Mouse (Mus musculus) forebrain, postnatal 0 days (tissue): Measurements from ENCODE around the gene Stk4. TPM values are rescaled to one million over a fixed set of nuclear protein-coding genes. Genes with fewer than 3 reads are reported as not detected.
A peak's percentile ranks its signal among the peaks of the same experiment; 100 is the strongest.

Experiments used
- ATAC-seq: fragments of 200-750 bp; cut with Nextera tagmentation; 2 replicates; pipeline ENCODE4 v1.8.0; 2017; ENCODE audit warnings: mild to moderate bottlenecking, moderate library complexity
- DNase-seq: peaks from one replicate; pipeline ENCODE4 v3.0.0-alpha.2; 2015
- H3K27ac ChIP-seq: fragments of 300-500 bp; sonication (generic); 2 replicates; pipeline ENCODE4 v1.5.1; 2014; ENCODE audit warnings: low read depth, mild to moderate bottlenecking, antibody characterized with exemption, low read length, moderate library complexity, mixed read lengths
- H3K27me3 ChIP-seq: fragments of 300-500 bp; sonication (generic); 2 replicates; pipeline ENCODE4 v1.6.1; 2014; ENCODE audit warnings: mild to moderate bottlenecking, low read length, mixed read lengths; ENCODE audit not compliant: insufficient read depth
- H3K36me3 ChIP-seq: fragments of 300-500 bp; sonication (generic); 2 replicates; pipeline ENCODE4 v1.6.1; 2014; ENCODE audit warnings: mild to moderate bottlenecking, moderate library complexity; ENCODE audit not compliant: insufficient read depth
- H3K4me1 ChIP-seq: fragments of 300-500 bp; sonication (generic); 2 replicates; pipeline ENCODE4 v1.6.1; 2014; ENCODE audit warnings: antibody characterized with exemption; ENCODE audit not compliant: insufficient read depth
- H3K4me2 ChIP-seq: fragments of 300-500 bp; sonication (generic); 2 replicates; pipeline ENCODE4 v1.6.1; 2014; ENCODE audit warnings: low read depth, mild to moderate bottlenecking, moderate library complexity
- H3K4me3 ChIP-seq: fragments of 300-500 bp; sonication (generic); 2 replicates; pipeline ENCODE4 v1.5.1; 2014; ENCODE audit warnings: low read depth, low read length, mixed read lengths
- H3K9ac ChIP-seq: fragments of 300-500 bp; sonication (generic); 2 replicates; pipeline ENCODE4 v1.6.1; 2014; ENCODE audit warnings: mild to moderate bottlenecking
- H3K9me3 ChIP-seq: fragments of 300-500 bp; sonication (generic); 2 replicates; pipeline ENCODE4 v1.6.1; 2016; ENCODE audit warnings: low read length
- CTCF ChIP-seq: sonication (generic); IDR thresholded peaks from 2 replicates; pipeline ENCODE4 v1.5.1; 2016; ENCODE audit warnings: antibody characterized with exemption, control low read depth, low read depth
- WGBS: fragments of 180-500 bp; shearing (Covaris S2); extraction: QIAGEN DNeasy Blood & Tissue Kit; methylation state at CpG from one replicate; pipeline ENCODE4 v1.1.7; 2014; 5-methylcytosine and 5-hydroxymethylcytosine counted together
- polyA plus RNA-seq: library from polyadenylated mRNA; unstranded; fragments of >200 nt; fragmentation: Nextera tagmentation; extraction: Ambion mirVana; gene quantifications from 2 replicates; pipeline ENCODE4 v1.2.1, GENCODE M21; 2015
- total RNA-seq: library from RNA; depleted of rRNA; stranded (reverse); fragments of >200 nt; gene quantifications from 2 replicates; pipeline ENCODE4 v1.2.3, GENCODE M21; 2014

The Stk4 gene
- total and polyA plus RNA-seq, 2 experiments from 2014 or later = 19.3 to 36.1 TPM

DNA sequence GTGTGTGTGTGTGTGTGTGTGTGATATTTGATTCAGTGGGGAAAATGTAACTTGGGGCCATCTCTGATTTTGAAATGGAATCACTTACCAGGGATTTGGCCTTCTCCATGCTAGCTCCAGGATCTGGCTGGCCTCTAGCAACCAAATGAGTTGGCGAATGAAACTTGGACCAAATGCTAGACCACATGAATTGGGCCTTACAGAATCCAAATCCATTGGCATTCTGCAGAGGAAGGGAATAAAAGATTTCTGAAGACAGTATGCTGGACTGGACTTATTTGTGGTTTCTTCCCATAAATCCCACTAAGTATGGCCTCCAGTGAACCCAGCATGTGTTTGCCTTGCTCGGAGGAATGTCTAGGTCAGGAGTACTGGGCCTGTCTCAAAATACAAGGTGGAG, 88.7 kb downstream of the Stk4 start:
- Histone ChIP-seq H3K27me3 (no peaks in the 10 kb centered on the region), H3K27ac (no peak overlapping the region), H3K4me3 (no peak overlapping the region), H3K9me3 (no peaks in the 10 kb centered on the region), H3K4me2 (no peak overlapping the region), H3K36me3 (peaks cover 18% of the 10 kb centered on the region), H3K4me1 (no peaks in the 10 kb centered on the region), H3K9ac (no peak overlapping the region)
- TF ChIP-seq CTCF = no peak
- no peak for ATAC-seq
- 83% methylated on average over 2 of the region's 2 CpGs for WGBS
- no peak for DNase-seq

DNA sequence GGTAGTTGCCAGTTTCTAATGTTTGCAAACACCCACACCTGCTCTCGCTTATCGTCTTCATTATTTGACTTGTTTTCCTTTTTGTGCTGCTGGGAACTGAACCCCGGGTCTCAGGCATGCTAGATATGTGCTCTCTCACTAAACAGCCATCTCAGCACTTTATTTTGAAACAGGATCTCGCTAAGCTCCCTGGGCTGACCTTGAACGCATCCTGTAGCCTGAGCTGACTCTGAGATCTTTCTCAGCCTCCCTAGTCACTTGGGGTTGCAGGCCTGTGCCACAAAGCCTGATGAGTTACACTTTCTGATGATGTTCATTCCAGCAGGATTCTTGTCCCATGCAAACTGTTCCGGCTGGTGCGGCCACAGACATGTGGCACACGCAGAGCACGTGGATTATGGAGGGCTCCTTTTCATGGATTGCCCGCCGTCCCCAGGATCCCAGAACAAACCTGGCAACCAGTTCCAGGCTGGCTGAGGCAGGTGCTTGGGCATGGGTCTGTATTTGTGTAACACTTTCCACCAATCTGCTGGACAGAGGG, 91.5 kb downstream of the Stk4 start:
- no peak for ATAC-seq
- DNase-seq = no peak
- H3K9me3 ChIP-seq = no peaks in the 10 kb centered on the region
- H3K9ac ChIP-seq = no peak overlapping the region
- 86% methylated on average over 11 of the region's 11 CpGs for WGBS
- no peaks in the 10 kb centered on the region for H3K4me1 ChIP-seq
- no peaks in the 10 kb centered on the region for H3K27me3 ChIP-seq
- no peak overlapping the region for H3K27ac ChIP-seq
- H3K4me2 ChIP-seq = no peak overlapping the region
- no peak overlapping the region for H3K4me3 ChIP-seq
- TF ChIP-seq CTCF = no peak
- H3K36me3 ChIP-seq = 0 out of 2 replicates have a peak, but pooled peaks cover 6% of the 10 kb centered on the region

DNA sequence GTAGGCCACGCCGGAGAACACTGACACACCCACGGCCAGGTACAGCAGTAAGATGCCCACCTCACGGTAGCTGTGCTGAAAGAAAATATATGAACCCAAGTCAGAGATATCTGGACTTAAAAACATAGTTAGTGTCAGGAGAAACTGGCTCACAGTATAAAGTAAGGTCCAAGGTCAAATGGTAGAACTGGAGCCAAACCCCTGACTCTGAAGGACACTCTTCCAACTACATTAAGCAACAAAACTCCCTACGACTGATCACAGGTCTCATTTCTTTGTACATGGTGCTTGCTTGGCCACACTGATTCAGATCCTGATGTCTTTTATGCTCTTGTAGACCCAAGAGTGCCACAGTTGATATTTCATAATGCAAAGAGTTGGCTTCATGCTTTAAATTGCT, 94.8 kb downstream of the Stk4 start:
- Histone ChIP-seq H3K36me3 (no peaks in the 10 kb centered on the region), H3K27me3 (peaks cover 28% of the 10 kb centered on the region), H3K4me2 (no peak overlapping the region), H3K9ac (no peak overlapping the region), H3K9me3 (no peaks in the 10 kb centered on the region), H3K27ac (no peak overlapping the region), H3K4me1 (no peaks in the 10 kb centered on the region), H3K4me3 (no peak overlapping the region)
- WGBS = 95% methylated on average over 5 of the region's 5 CpGs
- TF ChIP-seq CTCF = no peak
- DNase-seq (no peak), ATAC-seq (no peak)

DNA sequence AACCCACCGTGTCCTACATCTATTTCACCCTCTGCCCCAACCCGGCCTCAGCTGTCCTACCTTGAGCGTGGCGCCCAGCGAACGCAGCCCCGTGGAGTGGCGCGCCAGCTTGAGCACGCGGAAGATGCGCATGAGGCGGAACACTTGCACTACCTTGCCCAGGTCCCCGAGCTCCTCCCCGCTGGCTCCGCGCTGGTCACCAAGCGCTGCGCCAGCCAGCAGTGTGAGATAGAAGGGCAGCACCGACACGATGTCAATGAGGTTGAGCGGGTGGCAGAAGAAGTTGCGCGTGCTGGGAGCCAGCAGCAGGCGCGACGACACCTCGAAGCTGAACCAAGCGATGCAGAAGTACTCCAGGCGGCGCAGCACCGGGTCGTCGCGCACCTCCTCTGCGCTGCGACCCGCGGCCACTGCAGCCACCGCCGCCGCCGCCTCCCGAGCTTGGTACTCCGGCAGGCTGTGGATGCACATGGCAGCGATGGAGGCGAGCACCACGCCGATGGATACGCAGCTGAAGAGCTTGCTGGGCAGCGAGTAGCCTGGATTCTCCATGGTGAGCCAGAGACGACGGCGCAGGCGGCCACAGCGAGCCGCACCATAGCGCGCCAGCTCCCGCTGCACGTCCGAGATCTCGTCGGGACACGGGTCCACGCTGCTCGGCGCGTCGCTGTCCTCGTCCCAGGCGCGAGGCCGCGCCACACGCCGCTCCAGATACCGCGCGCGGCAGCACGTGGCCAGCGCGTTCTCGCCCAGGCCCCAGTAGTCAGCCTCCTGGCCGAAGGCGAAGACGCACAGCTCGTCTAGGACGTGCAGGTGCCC, 97.8 kb downstream of the Stk4 start:
- 15% methylated on average over 90 of the region's 90 CpGs for WGBS
- TF ChIP-seq CTCF = peak; percentile 3; the same call in 1 of the 2 replicates
- H3K4me3 ChIP-seq = peak overlapping the region; percentile 42

DNA sequence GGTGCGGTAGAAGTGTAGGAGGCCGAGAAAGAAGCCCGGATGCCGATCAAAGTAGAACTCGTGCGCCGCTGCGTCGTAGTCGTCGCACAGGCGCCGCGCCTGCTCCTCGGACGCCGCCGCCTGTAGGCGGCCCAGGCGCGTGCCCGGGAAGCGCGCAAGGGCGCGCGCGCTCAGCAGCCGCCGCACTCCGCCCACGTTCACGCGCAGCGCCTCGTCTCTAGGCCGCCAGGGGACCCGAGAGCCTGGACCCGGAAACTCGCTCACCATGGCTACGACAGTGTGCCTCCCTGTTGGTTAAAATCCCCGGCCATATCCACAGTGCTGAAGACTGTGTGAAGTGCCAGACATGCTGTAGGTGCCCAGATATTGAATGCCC, 98.4 kb downstream of the Stk4 start:
- WGBS = 15% methylated on average over 42 of the region's 42 CpGs
- ATAC-seq = peak; percentile 83
- H3K9ac ChIP-seq = peak overlapping the region; percentile 55

More for the DNA sequence above, 97.8 kb downstream of the Stk4 start:
- Histone ChIP-seq H3K4me1 (peaks cover 9% of the 10 kb centered on the region; the same call in 1 of the 2 replicates), H3K27me3 (peaks cover 49% of the 10 kb centered on the region), H3K4me2 (peak overlapping the region; percentile 62), H3K27ac (no peak overlapping the region), H3K9ac (peak overlapping the region; percentile 55), H3K9me3 (no peaks in the 10 kb centered on the region), H3K36me3 (no peaks in the 10 kb centered on the region)
- DNase-seq (peak; percentile 50), ATAC-seq (peak; percentile 88)

DNA sequence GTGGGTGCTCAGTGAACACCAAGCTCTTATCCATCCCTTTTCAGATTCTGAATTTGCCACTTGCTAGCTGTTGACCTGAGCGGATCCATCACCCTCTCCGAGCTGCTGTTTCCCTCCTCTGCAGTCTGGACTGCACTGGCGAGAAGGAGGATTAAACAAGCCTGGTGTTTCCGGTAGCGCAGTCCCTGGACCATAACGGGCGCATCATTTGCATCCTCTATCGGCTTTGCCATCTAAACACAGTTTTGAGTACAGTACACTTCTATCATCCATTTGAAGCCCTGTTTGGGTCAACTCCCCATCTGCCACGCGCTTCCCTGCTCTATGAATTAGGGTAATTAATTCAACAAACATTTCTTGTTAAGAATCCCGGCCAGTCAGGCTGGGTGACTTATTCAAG, 100.2 kb downstream of the Stk4 start:
- Histone ChIP-seq H3K27ac (no peak overlapping the region), H3K9me3 (no peaks in the 10 kb centered on the region), H3K36me3 (no peaks in the 10 kb centered on the region), H3K4me3 (peak overlapping the region; percentile 31), H3K27me3 (peaks cover 49% of the 10 kb centered on the region), H3K9ac (no peak overlapping the region), H3K4me2 (peak overlapping the region; percentile 61), H3K4me1 (peaks cover 9% of the 10 kb centered on the region; the same call in 1 of the 2 replicates)
- 4% methylated on average over 11 of the region's 11 CpGs for WGBS
- ATAC-seq (no peak), DNase-seq (no peak)
- no peak for TF ChIP-seq CTCF

More for the DNA sequence above, 98.4 kb downstream of the Stk4 start:
- H3K4me3 ChIP-seq = peak overlapping the region; percentile 42
- no peaks in the 10 kb centered on the region for H3K36me3 ChIP-seq
- peak; percentile 85 for DNase-seq
- H3K9me3 ChIP-seq = no peaks in the 10 kb centered on the region
- H3K27ac ChIP-seq = no peak overlapping the region
- peak overlapping the region; percentile 62 for H3K4me2 ChIP-seq
- H3K4me1 ChIP-seq = peaks cover 9% of the 10 kb centered on the region; the same call in 1 of the 2 replicates
- TF ChIP-seq CTCF = peak; percentile 43
- peaks cover 49% of the 10 kb centered on the region for H3K27me3 ChIP-seq

DNA sequence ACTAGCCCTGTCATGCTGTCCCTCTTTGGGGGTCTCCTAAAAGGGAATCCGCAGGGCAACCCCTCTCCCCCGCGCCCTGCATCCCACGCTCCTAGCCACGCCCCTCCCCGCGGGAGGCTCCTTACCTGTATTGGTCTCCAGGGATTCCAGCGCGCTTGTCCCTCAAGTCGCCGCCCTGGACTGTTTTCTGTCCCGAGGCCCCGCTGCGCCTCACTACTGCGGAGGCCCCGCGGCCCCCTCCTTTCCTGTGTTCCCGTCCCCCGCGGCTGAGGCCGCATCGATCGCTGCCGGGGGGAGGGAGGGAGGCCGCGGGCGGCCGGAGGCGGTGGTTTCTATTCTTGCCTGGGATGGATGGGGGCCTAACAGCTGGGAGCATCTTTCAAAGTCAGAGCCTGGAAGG, 100.8 kb downstream of the Stk4 start, which contains the start of gene Kcns1:
Gene Kcns1 (minus strand): TSS at position 212 of the 400 bp plus-strand sequence.
- Histone ChIP-seq H3K4me1 (peaks cover 9% of the 10 kb centered on the region; the same call in 1 of the 2 replicates), H3K9ac (peak within 1 kb of the TSS; percentile 39; the same call in 1 of the 2 replicates), H3K36me3 (no peaks in the 10 kb centered on the region), H3K4me3 (peak within 1 kb of the TSS; percentile 31), H3K9me3 (no peaks in the 10 kb centered on the region), H3K4me2 (peak within 1 kb of the TSS; percentile 61), H3K27ac (no peak within 1 kb of the TSS), H3K27me3 (peaks cover 49% of the 10 kb centered on the region)
- ATAC-seq (no peak), DNase-seq (no peak)
- no peak for TF ChIP-seq CTCF
- WGBS = 4% methylated on average over 24 of the region's 29 CpGs
